Mouse (Mus musculus) MEL (cell line): ENCODE measurements at regions not wholly inside any gene's neighbourhood (a gene's known extent, or its start where the extent isn't known, plus 50 kb on each side); places are given as distances from the start of the nearest gene placed in this dataset.

Experiments
- DNase-seq: peaks from one replicate; pipeline ENCODE4 v3.0.0; 2011; ENCODE audit warnings: low read depth, low spot score
- H3K27ac ChIP-seq: 2 replicates; pipeline ENCODE4 v1.5.1; 2012; ENCODE audit warnings: low read depth, mild to moderate bottlenecking, control low read depth, low read length, moderate library complexity; ENCODE audit not compliant: control insufficient read depth
- H3K27me3 ChIP-seq, 2 experiments: fragments of 150-350 bp in 1 of 2; sonication (generic) in 1 of 2; 2 replicates each; pipeline ENCODE4 v1.6.1; 2012; ENCODE audit warnings: low read length in 2 of 2, mild to moderate bottlenecking in 2 of 2, improper control_type of control experiment in 1 of 2, moderate library complexity in 1 of 2; ENCODE audit not compliant: insufficient read depth in 2 of 2, control insufficient read depth in 1 of 2
- H3K36me3 ChIP-seq, 2 experiments: 2 replicates each; pipeline ENCODE4 v1.6.1; 2012 to 2014; ENCODE audit warnings: low read length in 2 of 2, improper control_type of control experiment in 1 of 2, inconsistent platforms in 1 of 2, mild to moderate bottlenecking in 1 of 2; ENCODE audit not compliant: insufficient read depth in 2 of 2, control insufficient read depth in 1 of 2
- H3K4me1 ChIP-seq, 2 experiments: fragments of 150-350 bp in 1 of 2; sonication (generic) in 1 of 2; 2 replicates each; pipeline ENCODE4 v1.6.1; 2012; ENCODE audit warnings: low read length in 2 of 2, improper control_type of control experiment in 1 of 2, mild to moderate bottlenecking in 1 of 2; ENCODE audit not compliant: insufficient read depth in 2 of 2, control insufficient read depth in 1 of 2
- H3K4me3 ChIP-seq, 2 experiments: fragments of 150-350 bp in 1 of 2; sonication (generic) in 1 of 2; 2 replicates each; pipeline ENCODE4 v1.5.1; 2012; ENCODE audit warnings: low read depth in 2 of 2, low read length in 2 of 2, mild to moderate bottlenecking in 2 of 2, moderate library complexity in 2 of 2, control low read depth in 1 of 2, improper control_type of control experiment in 1 of 2; ENCODE audit not compliant: control insufficient read depth in 1 of 2, insufficient read depth in 1 of 2
- H3K79me2 ChIP-seq: 2 replicates; pipeline ENCODE4 v1.6.1; 2012; ENCODE audit warnings: mild to moderate bottlenecking, low read length, moderate library complexity; ENCODE audit not compliant: control insufficient read depth, poor library complexity, insufficient read depth
- H3K9ac ChIP-seq: 2 replicates; pipeline ENCODE4 v1.6.1; 2012; ENCODE audit warnings: low read depth, mild to moderate bottlenecking, control low read depth, low read length, moderate library complexity; ENCODE audit not compliant: control insufficient read depth, poor library complexity, severe bottlenecking
- H3K9me3 ChIP-seq: fragments of 150-350 bp; sonication (generic); replicated peaks from 2 replicates; pipeline ENCODE4 v1.6.1; 2012; ENCODE audit warnings: mild to moderate bottlenecking, low read length, improper control_type of control experiment, moderate library complexity; ENCODE audit not compliant: insufficient read depth
- E2F4 ChIP-seq: IDR thresholded peaks from 2 replicates; pipeline ENCODE4 v1.6.1; 2011; ENCODE audit warnings: low read depth, low read length, improper control_type of control experiment, borderline replicate concordance
- ELF1 ChIP-seq: IDR thresholded peaks from 2 replicates; pipeline ENCODE4 v1.6.1; 2014; ENCODE audit warnings: low read depth, mild to moderate bottlenecking, inconsistent platforms, low read length, improper control_type of control experiment, moderate library complexity
- EP300 ChIP-seq, 2 experiments: IDR thresholded peaks; 2 replicates each; pipeline ENCODE4 v1.6.1; 2011; ENCODE audit warnings: improper control_type of control experiment in 2 of 2, low read length in 2 of 2, low read depth in 1 of 2, mild to moderate bottlenecking in 1 of 2
- ETS1 ChIP-seq: IDR thresholded peaks from 2 replicates; pipeline ENCODE4 v1.6.1; 2012; ENCODE audit warnings: low read depth, mild to moderate bottlenecking, inconsistent platforms, low read length, improper control_type of control experiment, moderate library complexity
- GABPA ChIP-seq: IDR thresholded peaks from 2 replicates; pipeline ENCODE4 v1.6.1; 2012; ENCODE audit warnings: low read depth, mild to moderate bottlenecking, inconsistent platforms, low read length, improper control_type of control experiment, moderate library complexity
- JUND ChIP-seq: IDR thresholded peaks from 2 replicates; pipeline ENCODE4 v1.6.1; 2011; ENCODE audit warnings: low read depth, mild to moderate bottlenecking, improper control_type of control experiment, low read length
- KAT2A ChIP-seq: conservative IDR thresholded peaks from 2 replicates; pipeline ENCODE4 v1.6.1; 2012; ENCODE audit warnings: low read depth, low read length, improper control_type of control experiment, inconsistent platforms
- MAFK ChIP-seq: IDR thresholded peaks from 2 replicates; pipeline ENCODE4 v1.6.1; 2011; ENCODE audit warnings: low read depth, mild to moderate bottlenecking, low read length, improper control_type of control experiment, borderline replicate concordance
- MAX ChIP-seq: IDR thresholded peaks from 2 replicates; pipeline ENCODE4 v1.6.1; 2011; ENCODE audit warnings: low read length, improper control_type of control experiment
- MAZ ChIP-seq: IDR thresholded peaks from 2 replicates; pipeline ENCODE4 v1.6.1; 2012; ENCODE audit warnings: low read depth, mild to moderate bottlenecking, inconsistent platforms, low read length, improper control_type of control experiment
- MEF2A ChIP-seq: IDR thresholded peaks from 2 replicates; pipeline ENCODE4 v1.6.1; 2014; ENCODE audit warnings: low read depth, mild to moderate bottlenecking, inconsistent platforms, low read length, improper control_type of control experiment; ENCODE audit not compliant: poor library complexity, insufficient replicate concordance, severe bottlenecking; ENCODE audit errors: extremely low read depth
- MXI1 ChIP-seq: IDR thresholded peaks from 2 replicates; pipeline ENCODE4 v1.6.1; 2011; ENCODE audit warnings: mild to moderate bottlenecking, low read depth, low read length, improper control_type of control experiment
- MYB ChIP-seq: IDR thresholded peaks from 2 replicates; pipeline ENCODE4 v1.6.1; 2011; ENCODE audit warnings: mild to moderate bottlenecking, low read depth, low read length, improper control_type of control experiment
- POLR2A ChIP-seq, 2 experiments: IDR thresholded peaks; 2 replicates each; pipeline ENCODE4 v1.6.1; 2011 to 2012; ENCODE audit warnings: low read length in 2 of 2, mild to moderate bottlenecking in 2 of 2, control low read depth in 1 of 2, improper control_type of control experiment in 1 of 2, low read depth in 1 of 2, moderate library complexity in 1 of 2; ENCODE audit not compliant: control insufficient read depth in 1 of 2, insufficient read depth in 1 of 2, poor library complexity in 1 of 2
- POLR2AphosphoS2 ChIP-seq: IDR thresholded peaks from 2 replicates; pipeline ENCODE4 v1.6.1; 2011; ENCODE audit warnings: low read length, improper control_type of control experiment
- RAD21 ChIP-seq: IDR thresholded peaks from 2 replicates; pipeline ENCODE4 v1.6.1; 2011; ENCODE audit warnings: mild to moderate bottlenecking, low read depth, low read length, improper control_type of control experiment
- RCOR1 ChIP-seq: IDR thresholded peaks from 2 replicates; pipeline ENCODE4 v1.6.1; 2012; ENCODE audit warnings: low read depth, mild to moderate bottlenecking, inconsistent platforms, low read length, improper control_type of control experiment
- SMC3 ChIP-seq: IDR thresholded peaks from 2 replicates; pipeline ENCODE4 v1.6.1; 2011; ENCODE audit warnings: low read depth, low read length, improper control_type of control experiment
- TBP ChIP-seq: IDR thresholded peaks from 2 replicates; pipeline ENCODE4 v1.8.0; 2011; ENCODE audit warnings: low read depth, low read length, improper control_type of control experiment
- USF1 ChIP-seq: IDR thresholded peaks from 2 replicates; pipeline ENCODE4 v1.6.1; 2014; ENCODE audit warnings: low read depth, mild to moderate bottlenecking, inconsistent platforms, low read length, improper control_type of control experiment, moderate library complexity
- USF2 ChIP-seq, 2 experiments: IDR thresholded peaks; 2 replicates each; pipeline ENCODE4 v1.6.1; 2011 to 2012; ENCODE audit warnings: improper control_type of control experiment in 2 of 2, low read length in 2 of 2, borderline replicate concordance in 1 of 2, inconsistent platforms in 1 of 2, low read depth in 1 of 2, mild to moderate bottlenecking in 1 of 2; ENCODE audit not compliant: insufficient read depth in 1 of 2
- ZC3H11A ChIP-seq: IDR thresholded peaks from 2 replicates; pipeline ENCODE4 v1.6.1; 2012; ENCODE audit warnings: low read depth, mild to moderate bottlenecking, inconsistent platforms, low read length, improper control_type of control experiment
- ZKSCAN1 ChIP-seq: IDR thresholded peaks from 2 replicates; pipeline ENCODE4 v1.6.1; 2012; ENCODE audit warnings: low read depth, mild to moderate bottlenecking, inconsistent platforms, low read length, improper control_type of control experiment, moderate library complexity

GRCm38 (mm10) chr11:24695010-24695720 lies 617.3 kb downstream of the Bcl11a start:
- no peaks in the 10 kb centered on the region for H3K36me3 ChIP-seq
- TF ChIP-seq EP300 (IDR thresholded peaks at IDR 0.05; ENCODE audit: low read depth in 1 of 2, low read length in 2 of 2) (no peak), USF2 (IDR thresholded peaks at IDR 0.05; ENCODE audit: borderline replicate concordance in 1 of 2, insufficient read depth in 1 of 2, low read depth in 1 of 2, low read length in 2 of 2) (no peak), E2F4 (no peak), MXI1 (no peak), MAX (no peak), RAD21 (no peak), TBP (no peak), USF1 (no peak), RCOR1 (no peak), MAFK (no peak)
- TF ChIP-seq, all 39 proteins: peak for 0
- Histone ChIP-seq H3K9me3 (no peaks in the 10 kb centered on the region), H3K27me3 (no peaks in the 10 kb centered on the region), H3K9ac (no peak overlapping the region), H3K4me3 (no peak overlapping the region), H3K4me1 (no peaks in the 10 kb centered on the region), H3K27ac (no peak overlapping the region), H3K79me2 (no peaks in the 10 kb centered on the region)
- no peak for DNase-seq

- Histone ChIP-seq H3K4me1 (no peaks in the 10 kb centered on the region), H3K9ac (no peak overlapping the region), H3K79me2 (no peaks in the 10 kb centered on the region), H3K9me3 (no peaks in the 10 kb centered on the region), H3K36me3 (no peaks in the 10 kb centered on the region), H3K4me3 (no peak overlapping the region), H3K27me3 (no peaks in the 10 kb centered on the region), H3K27ac (no peak overlapping the region)
- no peak for DNase-seq
- no peak for TF ChIP-seq RCOR1
- no peak for TF ChIP-seq ZKSCAN1
- TF ChIP-seq ZC3H11A: no peak
- TF ChIP-seq POLR2A (IDR thresholded peaks at IDR 0.05; ENCODE audit: control insufficient read depth in 1 of 2, insufficient read depth in 1 of 2, low read depth in 1 of 2, low read length in 2 of 2, poor library complexity in 1 of 2): no peak
- no peak for TF ChIP-seq ELF1
- no peak for TF ChIP-seq JUND
- TF ChIP-seq MYB: no peak
- no peak for TF ChIP-seq SMC3
- no peak for TF ChIP-seq MEF2A
- no peak for TF ChIP-seq MAZ
- TF ChIP-seq ETS1: no peak
- no peak for TF ChIP-seq POLR2AphosphoS2
- no peak for TF ChIP-seq KAT2A
- no peak for TF ChIP-seq GABPA
- TF ChIP-seq E2F4: no peak
Measured at GRCm38 (mm10) chr11:24696561-24696960, 618.7 kb downstream of the Bcl11a start.
